19 mouse cellular contexts compared by ENCODE assay signal in the genomic region with DNA sequence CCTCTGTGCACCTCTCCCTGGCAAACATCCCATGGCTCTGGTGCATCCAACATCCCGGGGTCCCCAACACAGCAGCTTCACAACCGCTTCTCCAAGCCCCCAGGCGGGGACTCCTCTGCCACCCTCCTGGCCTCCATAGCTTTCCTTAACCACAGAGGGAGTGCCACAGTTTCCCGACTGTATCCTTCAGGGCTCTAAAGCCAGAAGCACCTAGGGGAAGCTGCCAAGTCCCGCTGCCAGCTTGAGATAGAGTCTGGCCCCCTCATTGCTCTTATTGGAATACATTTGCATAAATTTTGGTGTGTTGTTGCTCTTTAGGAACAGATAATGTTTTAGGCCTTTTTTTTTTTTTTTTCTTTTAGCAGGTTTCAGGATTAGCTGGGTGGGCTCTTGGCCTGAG. TPM values are rescaled to one million over a fixed set of nuclear protein-coding genes. Genes with fewer than 3 reads are reported as not detected.
A peak's percentile ranks its signal among the peaks of the same experiment; 100 is the strongest.
DNase-seq lines count a peak whose midpoint lies in the region; ATAC-seq lines count a peak whose summit lies in the region.
"Had no signal": no experiment of that assay in that cellular context is flagged by ENCODE, and none has a peak within 500 bp of the region (broad histone marks: within the 10 kb centered on the region; RNA-seq: fewer than 3 reads in every experiment).

No protein-coding gene starts in this region.

- peak; percentile 87 for ATAC-seq in forebrain, embryonic 13.5 days
- peak; percentile 89 for ATAC-seq in forebrain, embryonic 16.5 days
- ATAC-seq: activated CD4-positive, CD25-positive, alpha-beta regulatory T cell, adult 4 months had no signal

- no peak overlapping the region for H3K4me2 ChIP-seq in forebrain, embryonic 13.5 days
- H3K4me2 ChIP-seq in forebrain, embryonic 16.5 days (ENCODE audit: low read length): no peak overlapping the region
- H3K4me2 ChIP-seq: embryonic facial prominence, embryonic 12.5 days; heart, embryonic 13.5 days; limb, embryonic 13.5 days; liver, embryonic 15.5 days had no signal

- H3K27ac ChIP-seq in forebrain, embryonic 13.5 days: peak overlapping the region; percentile 28
- no peak overlapping the region for H3K27ac ChIP-seq in forebrain, embryonic 10.5 days
- no peak overlapping the region for H3K27ac ChIP-seq in forebrain, embryonic 16.5 days (ENCODE audit: low read length)
- H3K27ac ChIP-seq: embryonic facial prominence, embryonic 12.5 days; heart, embryonic 13.5 days; left cerebral cortex, adult 2 months; limb, embryonic 13.5 days; liver, embryonic 15.5 days; stomach, postnatal 0 days had no signal

- H3K4me1 ChIP-seq in forebrain, embryonic 13.5 days: peaks cover 16% of the 10 kb centered on the region
- H3K4me1 ChIP-seq in forebrain, embryonic 10.5 days: peaks cover 7% of the 10 kb centered on the region
- peaks cover 12% of the 10 kb centered on the region for H3K4me1 ChIP-seq in forebrain, embryonic 16.5 days (replicated peaks; ENCODE audit: control insufficient read depth, insufficient read depth, low read length)
- H3K4me1 ChIP-seq: embryonic facial prominence, embryonic 12.5 days; limb, embryonic 13.5 days; liver, embryonic 15.5 days had no signal

- intact Hi-C loops in left cerebral cortex, postnatal 4 days (cut with DNase I): no loop called here

- DNase-seq in forebrain, embryonic 10.5 days (ENCODE audit: extremely low spot score, low spot score): no peak
- DNase-seq in layer of hippocampus, adult 11-12 months (ENCODE audit: low spot score): peak; percentile 11
- no peak for DNase-seq in layer of hippocampus, adult 9-10 months (ENCODE audit: low spot score)
- DNase-seq in left cerebral cortex, postnatal 4 days: peak; percentile 71
- no peak for DNase-seq in ovary, postnatal 36 days (ENCODE audit: low spot score)
- DNase-seq in ovary, postnatal 14 days (ENCODE audit: low spot score): no peak
- DNase-seq: adrenal gland, postnatal 25 days; kidney, adult 11 months; kidney, postnatal 14 days; lung, postnatal 14 days had no signal

- no peaks in the 10 kb centered on the region for H3K9me3 ChIP-seq in forebrain, embryonic 13.5 days (replicated peaks)
- H3K9me3 ChIP-seq in forebrain, embryonic 10.5 days: no peaks in the 10 kb centered on the region
- H3K9me3 ChIP-seq in forebrain, embryonic 16.5 days (ENCODE audit: control insufficient read depth, low read length): no peaks in the 10 kb centered on the region
- H3K9me3 ChIP-seq: embryonic facial prominence, embryonic 12.5 days; heart, embryonic 13.5 days; limb, embryonic 13.5 days; liver, embryonic 15.5 days had no signal

- H3K9ac ChIP-seq in forebrain, embryonic 13.5 days: no peak overlapping the region
- H3K9ac ChIP-seq in forebrain, embryonic 16.5 days (replicated peaks; ENCODE audit: low read depth, low read length): no peak overlapping the region
- H3K9ac ChIP-seq: embryonic facial prominence, embryonic 12.5 days; heart, embryonic 13.5 days; limb, embryonic 13.5 days; liver, embryonic 15.5 days had no signal

- H3K27me3 ChIP-seq in forebrain, embryonic 13.5 days: peaks cover 5% of the 10 kb centered on the region; the same call in 1 of the 2 replicates
- H3K27me3 ChIP-seq in forebrain, embryonic 10.5 days (ENCODE audit: poor library complexity, severe bottlenecking): no peaks in the 10 kb centered on the region
- no peaks in the 10 kb centered on the region for H3K27me3 ChIP-seq in forebrain, embryonic 16.5 days (replicated peaks; ENCODE audit: control insufficient read depth, insufficient read depth, low read length)
- H3K27me3 ChIP-seq: embryonic facial prominence, embryonic 12.5 days; limb, embryonic 13.5 days; liver, embryonic 15.5 days had no signal

- WGBS in forebrain, embryonic 13.5 days: 20% methylated on average over 5 of the region's 5 CpGs
- WGBS in forebrain, embryonic 10.5 days: 70% methylated on average over 5 of the region's 5 CpGs
- WGBS in forebrain, embryonic 16.5 days: 26% methylated on average over 5 of the region's 5 CpGs

- H3K4me3 ChIP-seq in forebrain, embryonic 13.5 days: no peak overlapping the region
- no peak overlapping the region for H3K4me3 ChIP-seq in forebrain, embryonic 10.5 days
- H3K4me3 ChIP-seq in forebrain, embryonic 16.5 days (replicated peaks; ENCODE audit: low read length): no peak overlapping the region
- H3K4me3 ChIP-seq: embryonic facial prominence, embryonic 12.5 days; heart, embryonic 13.5 days; left cerebral cortex, adult 2 months; limb, embryonic 13.5 days; liver, embryonic 15.5 days had no signal

- H3K36me3 ChIP-seq in forebrain, embryonic 13.5 days (ENCODE audit: poor library complexity, severe bottlenecking): no peaks in the 10 kb centered on the region
- no peaks in the 10 kb centered on the region for H3K36me3 ChIP-seq in forebrain, embryonic 10.5 days (replicated peaks)
- no peaks in the 10 kb centered on the region for H3K36me3 ChIP-seq in forebrain, embryonic 16.5 days (ENCODE audit: control insufficient read depth, insufficient read depth)
- H3K36me3 ChIP-seq: embryonic facial prominence, embryonic 12.5 days; heart, embryonic 13.5 days; limb, embryonic 13.5 days; liver, embryonic 15.5 days had no signal

RNA-seq across cellular contexts. Expression of a gene that starts 45.1 kb away (rescaled TPM):
- polyA plus RNA-seq in forebrain, embryonic 13.5 days (2015; fragmentation: Nextera tagmentation; extraction: Ambion mirVana): 19.9 and 22.4 TPM in 2 replicates
- polyA plus RNA-seq in forebrain, embryonic 10.5 days (2016; fragmentation: Nextera tagmentation; extraction: Ambion mirVana): 27.8 and 29.8 TPM in 2 replicates
- 21.9 and 24.2 TPM in 2 replicates for polyA plus RNA-seq in forebrain, embryonic 16.5 days (2015; fragmentation: Nextera tagmentation; extraction: Ambion mirVana)
- 100 to 1,000 TPM; 101 to 110 TPM for total RNA-seq in left cerebral cortex, postnatal 4 days (2021)
- polyA plus RNA-seq: activated CD4-positive, CD25-positive, alpha-beta regulatory T cell, adult 4 months had no signal

Comparison
In these comparisons a context has a peak if more than half of its experiments do, and no peak if none do; other contexts are left out.
1. DNase-seq: peak in layer of hippocampus, adult 11-12 months (single experiment) and left cerebral cortex, postnatal 4 days (single experiment); none in forebrain, embryonic 10.5 days (single experiment), layer of hippocampus, adult 9-10 months (single experiment), ovary, postnatal 36 days (single experiment) and ovary, postnatal 14 days (single experiment).